Mouse (Mus musculus): ENCODE data around the gene Nedd4.
"Not testable (repeated sequence)": the region's sequence is repeated elsewhere in the genome, so short reads cannot be mapped to it uniquely, and the experiment has no call there.

Gene Nedd4

DNA sequence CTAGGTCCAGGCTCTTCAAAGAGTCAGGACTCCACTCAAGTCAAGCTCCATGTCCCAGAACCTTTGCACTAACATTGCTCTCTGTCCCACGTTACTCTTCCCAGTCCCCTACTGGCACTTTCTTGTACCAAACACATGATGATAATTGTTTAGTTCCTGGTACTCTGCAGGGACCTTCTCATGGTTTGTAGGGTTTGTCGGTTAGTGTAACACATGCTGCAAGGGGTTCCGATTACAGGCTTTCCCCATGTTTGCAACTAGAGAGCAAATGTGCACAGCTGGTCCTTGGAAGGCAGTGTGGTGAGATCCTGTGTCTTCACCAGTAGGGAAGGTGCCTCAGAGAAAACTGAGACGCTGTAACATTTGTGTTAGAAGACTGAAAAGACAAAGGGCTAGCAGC, 8.6 kb upstream of the Nedd4 start:
- DNase-seq, result no peak

DNA sequence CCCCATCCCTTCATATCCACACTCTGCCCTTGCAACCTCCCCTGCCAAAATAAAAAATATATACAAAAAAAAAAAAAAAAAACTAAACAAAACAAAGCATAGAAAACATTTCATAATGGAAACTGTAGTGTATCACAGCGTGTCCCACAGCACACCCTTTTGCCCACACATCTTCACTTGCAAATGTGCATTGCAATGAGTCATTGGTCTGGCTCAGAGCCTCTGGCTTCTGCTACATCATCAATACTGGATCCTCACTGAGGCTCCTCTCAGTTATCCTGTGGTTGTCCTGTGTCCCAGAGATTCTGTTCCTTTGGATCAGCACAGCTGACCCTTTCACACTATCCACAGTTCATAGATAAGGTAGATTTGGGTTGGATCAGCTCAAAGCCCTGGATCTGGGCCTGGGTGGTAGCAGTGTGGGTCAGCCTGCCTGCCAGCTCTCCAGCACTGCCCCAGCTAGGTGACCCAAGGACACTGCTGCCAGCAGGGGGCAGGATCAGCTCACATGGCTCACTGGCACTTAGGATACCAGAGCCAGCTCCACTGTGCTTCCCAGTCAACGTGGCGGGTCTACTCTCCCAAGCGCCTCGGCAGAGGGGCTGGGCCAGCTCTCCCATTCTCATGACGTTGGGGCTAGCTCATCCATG, 7.4 kb upstream of the Nedd4 start:
- DNase-seq, result peak; percentile 59 to 65

DNA sequence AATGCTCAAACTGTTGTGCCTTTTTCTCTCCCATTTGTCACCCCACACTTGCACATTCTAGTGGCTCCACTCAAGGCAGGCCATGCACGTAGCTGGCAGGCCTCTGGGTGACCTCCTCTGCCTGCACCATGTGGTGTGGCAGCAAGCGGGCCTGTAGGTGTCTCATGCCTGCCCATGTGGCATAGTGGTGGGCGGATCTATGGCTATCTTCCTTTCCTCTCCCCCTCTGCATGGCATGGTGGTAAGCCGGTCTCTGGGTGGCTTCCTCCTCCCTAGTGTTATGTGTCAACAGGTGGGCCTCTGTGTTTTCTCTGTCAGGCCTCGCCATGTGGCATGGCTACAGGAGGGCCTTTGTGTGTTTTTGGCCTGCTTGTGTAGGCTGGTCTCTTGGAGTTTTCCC, 6.5 kb upstream of the Nedd4 start:
- DNase-seq, result peak in 1 of 2 experiments; percentile 51

DNA sequence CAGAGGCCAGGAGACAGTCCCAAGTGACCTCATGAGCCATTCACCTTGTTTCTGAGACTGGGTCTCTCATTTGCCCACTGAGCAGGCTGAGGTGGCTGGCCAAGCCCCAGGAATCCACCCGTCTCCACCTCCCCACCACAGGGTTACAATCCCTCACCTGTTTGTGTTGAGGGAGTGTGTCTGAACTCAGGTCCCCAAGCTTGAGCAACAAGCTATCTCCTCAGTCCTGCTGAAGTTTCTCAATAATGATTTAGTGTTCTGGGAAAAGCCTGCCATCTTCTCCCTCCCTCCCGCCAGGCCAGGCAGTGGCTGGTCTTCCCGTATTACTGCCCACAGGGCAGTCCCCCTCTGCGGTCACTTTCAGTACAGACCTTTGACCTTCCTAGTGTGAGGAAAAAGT, 5.7 kb upstream of the Nedd4 start:
- DNase-seq, result no peak

DNA sequence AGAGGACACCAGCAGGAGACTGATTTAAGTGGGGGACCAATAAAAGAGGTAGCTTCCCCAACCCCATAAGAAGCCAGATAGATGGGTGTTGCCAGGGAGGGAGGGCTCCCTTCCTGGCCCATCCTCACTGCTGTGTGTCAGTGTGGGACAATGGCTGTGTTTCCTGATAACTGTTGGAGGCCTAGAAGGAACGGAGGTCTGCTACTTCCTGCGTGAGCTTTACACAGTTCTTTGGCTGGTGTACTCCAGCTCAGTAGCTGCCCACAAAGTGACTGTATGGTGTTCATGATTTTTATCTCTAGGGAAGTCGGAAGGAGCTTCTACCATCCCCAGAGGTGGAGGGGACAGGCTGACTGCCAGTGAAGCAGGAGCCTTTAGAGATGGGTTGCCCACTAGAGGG, 5.2 kb upstream of the Nedd4 start:
- DNase-seq, result no peak

DNA sequence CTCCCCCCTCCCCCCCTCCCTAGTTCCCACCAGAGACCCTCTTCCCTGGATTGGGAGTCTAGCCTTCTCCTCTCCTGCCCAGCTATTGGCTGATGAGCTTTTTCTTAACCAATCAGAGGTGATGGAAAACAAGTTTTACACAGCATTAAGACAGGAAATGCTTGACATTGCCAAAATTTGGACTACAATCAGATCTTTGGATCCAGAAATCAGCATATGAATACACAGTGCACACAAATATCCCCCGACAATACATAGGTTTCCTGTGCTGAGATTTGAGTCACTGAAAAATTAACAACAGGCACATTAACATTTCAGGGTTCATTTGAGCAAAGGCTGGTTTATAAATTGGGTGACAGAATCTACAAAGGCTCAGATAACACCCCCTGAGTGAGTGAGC, 4.5 kb upstream of the Nedd4 start:
- DNase-seq, result no peak

DNA sequence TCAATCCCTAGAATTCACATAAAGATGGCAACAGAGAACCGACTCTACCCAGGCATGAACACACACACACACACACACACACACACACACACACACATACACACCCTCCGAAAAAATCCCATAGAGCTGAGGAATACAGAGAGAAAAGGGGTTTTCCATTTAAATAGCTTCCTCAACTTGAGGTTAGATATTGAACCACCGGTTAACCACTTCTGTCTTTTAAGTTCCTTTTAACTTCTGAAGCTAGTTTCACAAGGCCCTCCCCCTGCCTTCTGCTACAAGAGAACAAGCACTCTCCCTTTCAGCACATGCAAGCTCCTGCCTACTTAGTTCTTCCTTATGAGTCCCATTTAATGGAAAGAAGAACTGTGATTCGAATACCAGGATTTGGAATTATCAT, 2.0 kb upstream of the Nedd4 start:
- DNase-seq, result no peak

DNA sequence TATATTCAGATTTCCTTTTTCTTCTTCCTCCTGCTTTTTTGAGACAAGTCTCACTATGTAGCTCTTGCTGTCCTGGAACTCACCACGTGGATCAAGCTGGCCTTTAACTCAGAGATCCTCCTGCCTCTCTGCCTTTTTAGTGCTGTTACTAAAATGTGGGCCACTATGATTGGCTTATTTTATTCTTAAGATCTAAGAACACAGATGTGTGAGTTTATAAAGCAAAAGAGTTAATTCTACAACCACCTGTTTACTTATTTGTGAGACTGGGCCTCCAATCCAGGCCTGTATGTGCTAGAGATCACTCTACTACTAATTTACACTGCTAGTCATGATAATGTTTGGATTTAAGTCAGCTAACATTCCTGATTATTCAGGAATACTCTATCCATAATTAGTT, 1.2 kb upstream of the Nedd4 start:
- no peak for DNase-seq

DNA sequence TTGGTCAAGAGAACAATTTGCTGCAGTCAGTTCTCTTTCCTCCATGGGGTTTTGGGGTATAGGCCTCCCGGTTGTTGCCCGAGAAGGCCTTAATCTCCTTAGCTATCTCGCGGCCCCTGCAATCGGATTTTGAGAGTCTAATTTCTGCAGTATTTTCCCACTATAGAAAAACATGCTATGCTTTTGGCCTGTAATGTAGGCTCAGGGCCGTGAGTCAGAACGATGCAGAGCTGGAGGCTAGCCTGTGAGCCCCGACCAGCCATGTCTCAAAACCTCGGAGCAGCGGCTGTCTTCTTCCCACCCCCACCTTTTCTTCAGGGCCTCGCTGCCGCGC, 618 bp upstream of the Nedd4 start:
- no peak for DNase-seq

DNA sequence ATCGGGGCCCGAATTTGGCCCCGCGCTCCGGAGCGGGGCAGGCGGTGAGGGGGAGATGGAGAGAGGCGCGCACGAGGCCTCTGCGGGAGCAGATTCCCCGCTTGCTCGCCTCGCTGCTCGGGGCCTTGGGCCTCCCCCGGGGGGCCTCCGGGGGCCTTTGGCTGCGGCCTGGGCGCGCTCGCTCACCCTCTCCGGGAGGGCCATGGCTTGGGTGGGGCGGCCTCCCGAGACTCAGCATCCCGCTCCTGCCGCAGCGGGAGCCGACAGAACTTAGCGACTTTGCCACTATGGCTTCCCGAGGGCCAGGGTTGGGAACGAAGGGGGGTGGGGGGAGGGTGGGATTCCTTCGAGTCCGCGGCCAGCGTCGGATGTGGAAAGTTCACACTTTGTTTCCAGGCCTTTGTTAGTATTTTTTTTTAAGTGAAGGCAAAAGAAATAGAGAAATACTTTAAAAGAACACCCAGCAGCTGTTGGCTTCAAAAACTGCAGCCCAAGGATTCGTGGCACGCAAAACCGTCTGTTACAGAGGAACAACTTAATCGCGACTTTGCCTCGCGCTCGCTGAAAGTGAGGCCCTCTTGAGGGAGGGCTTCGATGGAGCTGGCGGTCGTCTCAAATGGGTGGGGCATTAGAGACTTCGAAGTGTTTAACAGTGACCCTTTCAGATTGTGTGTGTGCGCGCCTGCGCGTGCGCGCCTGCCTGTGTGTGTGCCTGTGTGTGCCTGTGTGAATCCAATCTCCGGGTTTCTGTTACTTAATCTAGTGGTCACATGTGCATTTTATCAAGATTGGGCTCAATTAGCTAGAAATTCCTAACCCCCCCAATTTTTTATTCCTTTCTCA, 766 bp downstream of the Nedd4 start:
- DNase-seq, result peak; percentile 85 to 89

DNA sequence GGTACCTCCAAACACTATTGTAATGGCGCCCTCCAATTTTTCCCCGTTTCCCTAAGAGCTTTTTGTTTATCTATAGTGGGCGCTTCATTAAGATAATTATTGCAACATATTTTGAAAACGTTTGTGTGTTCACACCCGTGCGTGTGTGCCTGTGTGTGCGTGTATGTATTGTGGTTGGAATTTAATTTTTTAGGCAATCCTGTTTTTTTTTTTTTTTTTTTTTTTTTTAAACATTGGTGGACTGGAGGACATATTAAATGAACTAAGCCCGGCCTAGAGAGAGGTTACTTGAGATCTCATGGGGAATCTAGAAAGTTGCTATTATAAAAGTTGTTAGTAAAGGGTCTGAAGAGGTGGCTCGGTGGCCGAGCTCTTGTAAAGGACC, 1.4 kb downstream of the Nedd4 start:
- no peak for DNase-seq

DNA sequence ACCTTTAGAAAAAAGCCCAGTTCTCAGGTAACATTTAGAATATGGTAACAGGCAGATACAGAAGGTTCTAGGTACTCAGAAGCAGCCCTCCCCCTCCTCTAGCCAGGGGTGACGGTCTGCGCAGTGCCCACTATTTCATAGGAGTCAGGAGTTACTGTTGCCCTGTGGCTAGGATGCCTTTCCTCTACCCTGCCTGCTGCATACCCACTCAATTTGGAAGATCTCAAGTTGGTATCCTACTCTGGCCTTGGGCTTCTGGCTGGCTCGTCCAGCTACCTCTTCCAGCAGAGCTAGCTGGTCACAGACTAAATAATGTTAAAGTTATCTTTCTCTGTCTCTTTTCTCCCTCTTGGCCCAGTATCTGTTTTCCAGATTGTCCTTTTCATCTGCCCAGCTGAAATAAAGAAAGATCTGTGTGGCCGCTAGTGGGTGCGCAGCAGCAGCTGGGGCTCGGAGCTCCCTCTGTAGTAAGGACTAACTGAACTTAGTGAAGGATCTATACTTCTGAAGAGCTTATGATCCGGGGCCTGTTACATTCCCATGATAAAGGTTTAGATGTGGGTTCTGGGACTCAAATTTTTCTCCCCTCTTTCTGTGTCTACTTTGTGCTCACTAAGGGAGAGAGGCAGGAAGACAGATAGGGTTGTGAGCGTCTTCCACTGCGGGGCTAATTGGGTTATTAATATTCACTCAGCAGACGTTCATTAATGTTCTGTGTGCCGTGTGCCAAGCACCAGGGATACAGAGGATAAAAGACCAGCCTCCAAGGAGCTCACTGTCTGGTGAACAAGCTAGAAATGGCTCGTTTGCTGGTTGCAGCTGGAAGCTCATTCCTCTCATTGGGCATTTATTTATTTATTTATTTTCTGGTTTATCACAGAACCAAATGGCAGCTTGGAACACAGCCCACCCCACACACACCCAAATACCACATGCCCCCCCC, 2.5 kb downstream of the Nedd4 start:
- DNase-seq, result peak; percentile 36 to 42

DNA sequence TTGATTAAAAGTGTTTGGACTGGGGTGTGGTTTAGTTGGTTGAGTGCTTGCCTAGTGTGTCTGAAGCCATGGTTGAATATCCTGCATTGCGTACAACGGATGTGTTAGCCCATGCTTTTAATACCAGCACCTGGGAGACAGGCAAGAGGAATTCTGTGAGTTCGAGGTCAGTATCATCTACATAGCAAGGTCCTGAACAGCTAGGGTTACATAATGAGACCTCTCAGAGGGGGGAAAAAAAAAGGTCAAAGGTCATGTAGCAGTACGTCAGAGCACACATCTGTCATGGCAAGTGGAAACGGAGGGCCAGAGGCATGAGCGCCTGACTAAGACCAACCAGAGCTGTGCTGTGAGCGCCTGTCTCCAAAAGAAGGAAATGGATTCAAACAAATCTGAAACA, 3.4 kb downstream of the Nedd4 start:
- no peak for DNase-seq

DNA sequence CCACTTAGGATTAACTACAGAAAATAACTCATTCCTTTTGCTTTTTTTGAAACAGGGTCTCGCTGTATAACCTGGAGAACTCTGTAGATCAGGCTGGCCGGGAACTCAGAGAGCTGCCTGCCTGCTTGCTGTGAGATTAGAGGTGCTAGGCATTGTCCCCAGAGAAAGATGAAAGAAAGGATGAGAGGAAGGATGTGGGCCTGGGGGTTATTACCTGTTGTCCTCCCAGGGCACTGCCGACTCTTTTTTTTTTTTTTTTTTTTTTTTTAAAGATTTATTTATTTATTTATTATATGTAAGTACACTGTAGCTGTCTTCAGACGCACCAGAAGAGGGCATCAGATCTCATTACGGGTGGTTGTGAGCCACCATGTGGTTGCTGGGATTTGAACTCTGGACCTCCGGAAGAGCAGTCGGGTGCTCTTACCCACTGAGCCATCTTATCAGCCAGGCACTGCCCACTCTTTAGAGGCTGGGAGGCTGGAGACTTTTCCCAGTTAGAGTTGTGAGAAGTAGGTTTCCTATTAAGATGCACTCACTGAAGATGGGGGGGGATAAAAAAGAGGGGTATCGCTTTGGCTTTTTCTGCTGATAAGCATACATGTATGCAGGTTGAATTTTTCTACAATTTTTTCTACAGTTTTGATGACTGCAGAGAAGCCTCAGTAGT, 4.3 kb downstream of the Nedd4 start:
- not testable (repeated sequence) for DNase-seq

DNA sequence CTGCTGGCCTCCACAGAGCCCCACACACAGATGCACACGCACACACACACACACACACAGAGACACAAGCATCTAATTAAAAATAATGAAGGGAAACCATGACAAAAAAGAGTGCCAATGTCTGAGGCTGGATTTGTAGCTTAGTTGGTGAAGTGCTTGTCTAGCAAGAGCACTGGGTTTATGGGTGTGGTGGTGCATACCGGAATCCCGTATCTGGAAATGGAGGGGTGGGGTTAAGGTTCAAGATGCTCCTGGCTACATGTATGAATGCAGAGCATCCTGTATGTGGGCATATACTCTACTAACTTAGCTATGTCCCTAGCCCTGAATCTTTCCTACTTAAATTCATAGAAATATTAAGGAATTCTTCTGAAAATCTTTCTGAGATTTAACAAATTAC, 5.0 kb downstream of the Nedd4 start:
- DNase-seq, result no peak

DNA sequence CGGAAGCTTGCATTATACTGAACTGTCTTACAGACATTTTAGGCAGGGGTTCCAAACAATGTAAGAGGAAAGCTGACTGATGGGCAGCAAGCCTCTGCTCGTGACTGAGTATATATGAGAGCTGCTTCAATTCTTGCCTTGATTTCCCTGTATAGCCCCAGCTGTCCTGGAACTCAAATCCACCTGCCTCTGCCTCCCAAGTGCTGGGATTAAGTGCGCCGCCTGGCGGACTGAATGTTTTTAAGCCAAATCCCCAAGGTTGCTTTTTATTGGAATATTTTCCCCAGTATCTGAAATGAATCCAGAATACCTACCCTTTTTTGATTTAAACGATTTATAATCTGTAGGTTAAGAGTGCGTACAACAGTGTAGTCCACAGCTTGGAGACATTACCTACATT, 7.2 kb downstream of the Nedd4 start:
- DNase-seq, result peak; percentile 43 to 45

DNA sequence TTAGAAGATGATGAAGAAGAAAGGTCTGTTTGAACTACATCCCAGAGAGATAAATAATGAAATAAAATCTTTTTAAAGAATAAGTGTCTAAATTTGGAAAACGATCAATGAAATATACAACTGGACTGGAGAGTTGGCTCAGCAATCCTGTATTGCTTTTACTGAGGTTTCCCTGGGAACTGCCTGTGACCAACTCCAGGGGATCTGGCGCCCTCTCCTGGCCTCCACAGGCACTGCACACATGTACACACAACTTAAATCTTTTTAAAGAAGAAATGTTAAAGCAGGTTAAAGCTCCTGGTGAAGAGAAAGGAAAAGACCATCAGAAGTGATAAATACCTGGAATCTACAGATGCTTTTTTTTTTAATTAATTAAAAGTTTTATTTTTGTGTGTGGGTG, 10.2 kb downstream of the Nedd4 start:
- peak; percentile 91 to 95 for DNase-seq

DNA sequence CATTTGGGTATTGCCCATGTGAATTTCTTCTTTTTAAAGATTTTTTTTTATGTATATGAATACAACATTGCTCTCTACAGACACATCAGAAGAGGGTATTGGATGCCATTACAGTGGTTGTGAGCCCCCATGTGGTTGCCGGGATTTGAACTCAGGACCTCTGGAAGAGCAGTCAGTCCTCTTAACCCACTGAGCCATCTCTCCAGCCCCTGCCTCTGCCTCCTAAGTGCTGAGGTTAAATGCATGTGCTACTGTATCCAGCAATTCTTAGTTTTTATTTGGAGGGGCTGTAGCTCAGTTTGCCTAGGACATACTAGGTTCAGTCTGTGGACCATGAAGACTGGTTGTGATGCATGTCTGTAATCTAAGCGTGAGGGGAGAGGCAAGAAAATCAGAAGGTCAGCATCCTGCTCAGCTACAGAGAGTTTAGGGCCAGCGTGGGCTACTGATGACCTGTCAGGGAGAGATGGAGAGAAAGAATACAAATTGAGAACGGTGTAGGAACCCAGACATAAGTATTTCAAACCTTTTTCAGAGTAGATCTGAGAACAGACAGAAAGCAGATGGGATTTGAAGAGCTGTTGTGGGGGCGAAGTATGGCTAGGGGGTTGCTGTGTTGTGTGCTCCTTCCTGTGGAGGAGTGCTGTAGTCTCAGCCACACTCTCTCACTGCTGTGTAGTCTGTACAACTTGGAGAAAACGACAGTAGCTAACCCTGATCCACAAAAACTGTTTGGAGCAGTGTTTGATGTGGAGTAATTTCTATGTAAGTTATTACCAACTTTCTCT, 13.0 kb downstream of the Nedd4 start:
- DNase-seq, result no peak

DNA sequence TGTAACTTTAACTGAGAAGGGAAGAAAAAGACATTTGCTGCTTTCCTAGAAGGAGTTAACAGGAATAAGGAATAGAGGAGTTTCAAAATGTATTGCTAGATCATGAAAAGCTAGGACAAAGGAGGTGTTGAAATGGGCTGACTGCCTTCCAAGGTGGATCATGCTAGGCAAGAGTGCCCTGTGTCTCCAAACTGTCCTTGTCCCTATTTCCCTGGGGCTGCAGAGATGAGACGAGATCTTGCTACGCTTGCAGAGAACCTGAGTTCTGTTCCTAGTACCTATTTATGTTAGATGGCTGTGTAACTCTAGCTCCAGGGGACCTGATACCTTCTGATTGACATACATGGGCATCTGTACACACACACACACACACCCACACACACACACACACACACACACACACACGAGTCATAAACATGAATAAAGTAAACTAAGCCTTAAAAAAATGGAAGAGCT, 13.6 kb downstream of the Nedd4 start:
- DNase-seq, result no peak

DNA sequence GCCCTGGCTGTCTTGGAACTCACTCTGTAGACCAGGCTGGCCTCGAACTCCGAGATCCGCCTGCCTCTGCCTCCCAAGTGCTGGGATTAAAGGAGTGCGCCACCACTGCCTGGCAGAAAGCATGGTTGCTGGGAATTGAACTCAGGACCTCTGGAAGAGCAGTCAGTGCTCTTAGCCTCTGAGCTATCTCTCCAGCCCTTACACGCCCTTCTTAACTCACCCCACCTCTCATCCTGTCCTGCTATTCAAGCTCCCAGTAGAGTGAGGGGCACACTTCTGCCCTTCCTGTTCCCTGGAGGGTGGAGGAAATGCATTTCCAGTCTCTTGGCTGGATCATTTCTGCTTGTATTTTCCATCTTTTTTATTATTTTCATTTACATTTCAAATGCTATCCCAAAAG, 15.5 kb downstream of the Nedd4 start:
- no peak for DNase-seq

DNA sequence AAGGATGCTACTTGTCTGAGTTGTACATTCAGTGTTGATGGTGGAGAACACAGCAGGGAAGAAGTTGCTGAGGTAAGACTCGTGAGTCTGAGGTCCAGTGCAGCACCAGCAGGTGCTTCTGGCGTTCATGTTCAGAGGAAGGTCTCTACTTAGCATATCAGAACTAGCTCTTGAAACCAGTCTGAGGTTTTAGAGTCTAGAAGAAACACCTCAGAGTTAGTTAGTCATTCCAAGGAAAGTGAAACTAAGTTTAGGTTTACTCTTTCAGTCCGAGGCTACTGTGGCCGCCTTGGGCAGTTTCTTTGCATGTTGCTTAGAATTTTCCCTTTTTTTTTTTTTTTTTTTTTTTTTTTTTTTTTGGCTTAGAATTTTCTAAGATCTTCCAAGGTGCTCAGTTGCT, 16.6 kb downstream of the Nedd4 start:
- DNase-seq, result no peak

DNA sequence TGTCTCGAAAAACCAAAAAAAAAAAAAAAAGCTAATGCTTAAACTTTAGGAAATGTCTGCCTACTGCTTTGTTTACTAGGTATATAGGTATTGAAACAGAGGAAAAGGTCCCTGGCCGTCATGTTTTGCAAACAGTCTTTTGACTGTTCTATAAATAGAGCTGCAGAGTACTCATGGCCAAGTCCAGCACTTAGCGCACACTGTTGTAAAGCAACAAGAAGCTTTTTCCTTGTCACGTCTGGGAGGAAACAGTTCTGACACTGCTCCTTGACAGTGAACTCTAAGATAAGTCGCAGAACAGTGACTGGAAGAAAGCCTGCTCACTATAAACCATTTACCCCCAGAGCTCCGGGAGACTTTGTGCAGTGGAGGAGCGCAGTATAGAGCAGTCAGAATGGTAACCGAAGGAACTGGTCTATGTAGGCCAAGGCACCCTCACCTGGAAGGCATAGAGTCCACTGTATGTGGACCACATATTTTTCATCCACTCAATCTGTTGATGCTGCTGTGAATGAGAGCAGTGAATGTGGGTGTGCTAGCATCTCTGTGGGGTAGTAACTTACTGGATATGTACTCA, 19.6 kb downstream of the Nedd4 start:
- DNase-seq, result no peak
